Mouse (Mus musculus): ENCODE measurements around the gene Ugt1a9.

DNA sequence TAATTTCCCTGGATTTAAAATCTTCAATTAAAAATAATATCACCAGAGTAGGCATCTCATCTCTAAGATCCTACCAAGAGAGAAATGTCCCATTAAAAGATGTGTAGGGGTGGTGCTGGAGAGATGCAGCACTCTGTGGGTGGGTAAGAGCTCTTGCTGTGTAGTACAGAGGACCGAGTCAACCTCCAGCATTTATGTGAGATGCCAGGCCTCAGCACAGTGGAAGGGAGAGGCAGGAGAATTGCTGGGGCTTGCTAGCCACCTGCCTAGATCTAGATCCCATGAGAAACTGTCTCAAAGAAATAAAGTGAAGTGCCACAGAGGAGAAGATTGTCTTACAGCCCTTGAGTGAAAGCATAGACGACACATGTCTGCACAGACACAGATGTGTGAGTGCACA is 146.0 kb downstream of the Ugt1a9 start:
- TF ChIP-seq CTCF (conservative IDR thresholded peaks at IDR 0.05 in 1 of 2, IDR thresholded peaks at IDR 0.05 in 1 of 2; ENCODE audit: low read depth in 2 of 2, low read length in 2 of 2) (no peak), POLR2A (IDR thresholded peaks at IDR 0.05; ENCODE audit: low read depth, low read length) (no peak), RCOR1 (conservative IDR thresholded peaks at IDR 0.05; ENCODE audit: low read depth, low read length) (no peak), SMC3 (IDR thresholded peaks at IDR 0.05; ENCODE audit: low read depth, low read length) (no peak), NELFE (IDR thresholded peaks at IDR 0.05; ENCODE audit: low read depth, low read length) (no peak), MAZ (IDR thresholded peaks at IDR 0.05; ENCODE audit: low read depth, low read length) (no peak), MAX (IDR thresholded peaks at IDR 0.05; ENCODE audit: low read length) (no peak), ZNF384 (IDR thresholded peaks at IDR 0.05; ENCODE audit: low read depth, low read length) (no peak), E2F4 (IDR thresholded peaks at IDR 0.05; ENCODE audit: insufficient replicate concordance, low read depth, low read length) (no peak), EP300 (IDR thresholded peaks at IDR 0.05; ENCODE audit: low read length) (no peak), ELF1 (IDR thresholded peaks at IDR 0.05; ENCODE audit: low read depth, low read length) (no peak), UBTF (IDR thresholded peaks at IDR 0.05; ENCODE audit: low read depth, low read length) (no peak)

Data from CH12.LX (cell line).